Mouse (Mus musculus) thymus, adult 2 months (tissue): Measurements from ENCODE around the gene Ptprd. TPM values are rescaled to one million over a fixed set of nuclear protein-coding genes. Genes with fewer than 3 reads are reported as not detected.

ENCODE experiments used
- DNase-seq: peaks from one replicate; pipeline ENCODE4 v3.0.0; 2021
- H3K27ac ChIP-seq: fragments of 200-500 bp; 2 replicates; pipeline ENCODE4 v1.5.1; 2012; ENCODE audit warnings: low read length, control low read depth; ENCODE audit not compliant: control insufficient read depth, insufficient read depth
- H3K27me3 ChIP-seq: fragments of 200-500 bp; 2 replicates; pipeline ENCODE4 v1.6.1; 2012; ENCODE audit warnings: mild to moderate bottlenecking, low read length, moderate library complexity, mixed read lengths; ENCODE audit not compliant: control insufficient read depth, insufficient read depth
- H3K36me3 ChIP-seq: fragments of 200-500 bp; 2 replicates; pipeline ENCODE4 v1.6.1; 2012; ENCODE audit warnings: mild to moderate bottlenecking, low read length, moderate library complexity; ENCODE audit not compliant: control insufficient read depth, insufficient read depth
- H3K4me1 ChIP-seq: fragments of 200-500 bp; replicated peaks from 2 replicates; pipeline ENCODE4 v1.6.1; 2012; ENCODE audit warnings: low read length; ENCODE audit not compliant: control insufficient read depth, insufficient read depth
- H3K4me3 ChIP-seq: fragments of 200-500 bp; 2 replicates; pipeline ENCODE4 v1.5.1; 2012; ENCODE audit warnings: mild to moderate bottlenecking, low read length, control low read depth, moderate library complexity; ENCODE audit not compliant: control insufficient read depth, insufficient read depth
- CTCF ChIP-seq: fragments of 200-500 bp; IDR thresholded peaks from 2 replicates; pipeline ENCODE4 v1.5.1; 2012; ENCODE audit warnings: mild to moderate bottlenecking, control low read depth, low read length, moderate library complexity, borderline replicate concordance; ENCODE audit not compliant: control insufficient read depth, poor library complexity, insufficient read depth; ENCODE audit errors: extremely low read depth
- POLR2A ChIP-seq: fragments of 200-500 bp; IDR thresholded peaks from 2 replicates; pipeline ENCODE4 v1.6.1; 2012; ENCODE audit warnings: mild to moderate bottlenecking, low read length, control low read depth, moderate library complexity; ENCODE audit not compliant: control insufficient read depth, poor library complexity, insufficient read depth; ENCODE audit errors: extremely low read depth
- WGBS: fragments of 180-500 bp; shearing (Covaris S2); methylation state at CpG from one replicate; pipeline ENCODE4 v1.1.7; 2018; 5-methylcytosine and 5-hydroxymethylcytosine counted together
- polyA plus RNA-seq: library from polyadenylated mRNA; depleted of rRNA; stranded (reverse); fragments of >200 nt; gene quantifications from 2 replicates; pipeline ENCODE4 v1.2.3, GENCODE M21; 2012

Ptprd gene
- polyA plus RNA-seq, 1 experiment = 1.0 TPM

DNA sequence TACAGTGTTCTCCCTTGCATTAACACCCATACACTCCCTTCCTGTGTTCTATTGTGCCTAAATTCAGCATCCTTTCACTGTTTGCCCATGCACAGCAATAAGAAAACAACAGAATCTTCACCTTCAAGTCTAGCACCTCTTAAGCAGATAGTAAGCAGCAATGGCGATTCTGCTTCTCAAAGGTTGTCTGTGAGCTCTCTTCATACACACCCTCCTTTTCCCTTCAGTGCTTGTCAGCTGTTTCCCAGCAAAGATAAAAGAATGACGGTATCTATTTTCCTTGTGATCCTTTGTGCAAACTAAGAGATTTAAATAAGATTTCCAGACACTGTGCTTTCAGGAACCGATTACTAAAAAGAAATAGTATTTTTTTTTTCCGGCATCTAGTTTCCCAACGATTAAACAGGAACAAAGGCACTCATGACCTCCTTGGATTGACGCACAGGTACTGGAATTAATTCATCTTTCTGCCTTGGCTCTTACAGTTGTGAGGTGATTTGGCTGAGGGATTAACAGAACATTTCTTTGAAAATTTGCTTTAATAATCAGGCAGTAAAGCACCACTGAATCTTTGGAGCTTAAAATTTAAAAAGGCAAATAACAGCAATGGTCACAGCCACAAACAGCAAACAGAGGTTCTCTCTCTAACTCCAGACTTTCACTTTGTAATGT, 1161.1 kb downstream of the Ptprd start:
- Histone ChIP-seq H3K27me3 (no peaks in the 10 kb centered on the region), H3K36me3 (no peaks in the 10 kb centered on the region), H3K27ac (no peak overlapping the region), H3K4me1 (no peaks in the 10 kb centered on the region), H3K4me3 (no peak overlapping the region)
- TF ChIP-seq CTCF (no peak), POLR2A (no peak)
- WGBS = 87% methylated on average over 6 of the region's 6 CpGs
- DNase-seq = no peak

GRCm38 (mm10) chr4:77004483-77004882, 1207.3 kb downstream of the Ptprd start:
- no peak for DNase-seq
- Histone ChIP-seq H3K36me3 (no peaks in the 10 kb centered on the region), H3K27ac (no peak overlapping the region), H3K4me3 (no peak overlapping the region), H3K4me1 (no peaks in the 10 kb centered on the region), H3K27me3 (no peaks in the 10 kb centered on the region)
- 92% methylated on average over 1 of the region's 1 CpGs for WGBS
- TF ChIP-seq CTCF (no peak), POLR2A (no peak)

GRCm38 (mm10) chr4:76996172-76996571, 1215.6 kb downstream of the Ptprd start:
- Histone ChIP-seq H3K4me1 (no peaks in the 10 kb centered on the region), H3K27me3 (no peaks in the 10 kb centered on the region), H3K36me3 (no peaks in the 10 kb centered on the region), H3K4me3 (no peak overlapping the region), H3K27ac (no peak overlapping the region)
- TF ChIP-seq CTCF (no peak), POLR2A (no peak)
- DNase-seq = no peak
- WGBS = 98% methylated on average over 4 of the region's 4 CpGs

DNA sequence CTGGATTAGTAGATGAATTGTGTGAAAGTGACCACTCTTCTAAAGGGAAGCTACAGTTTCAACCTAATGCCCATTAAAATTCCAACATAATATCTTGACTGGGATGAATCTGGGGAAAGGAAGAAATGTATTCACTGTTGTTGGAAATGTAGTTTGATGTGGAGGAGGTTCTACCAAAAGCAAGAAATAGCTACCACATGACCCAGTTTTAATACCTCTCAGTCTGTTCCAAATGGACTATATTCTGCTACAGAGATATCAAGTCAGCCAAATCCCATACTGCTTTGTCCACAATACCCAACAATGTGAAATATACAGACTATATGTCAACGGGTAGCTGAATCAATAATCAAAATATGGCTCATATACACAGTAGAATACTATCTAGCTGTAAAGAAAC, 1221.8 kb downstream of the Ptprd start:
- H3K4me1 ChIP-seq = no peaks in the 10 kb centered on the region
- DNase-seq = no peak
- H3K27me3 ChIP-seq = no peaks in the 10 kb centered on the region
- H3K27ac ChIP-seq = no peak overlapping the region
- no peak for TF ChIP-seq POLR2A
- TF ChIP-seq CTCF = no peak
- H3K4me3 ChIP-seq = no peak overlapping the region
- 95% methylated on average over 1 of the region's 1 CpGs for WGBS
- H3K36me3 ChIP-seq = no peaks in the 10 kb centered on the region

- no peak for DNase-seq
- H3K4me1 ChIP-seq = no peaks in the 10 kb centered on the region
- H3K27ac ChIP-seq = no peak overlapping the region
- TF ChIP-seq POLR2A = no peak
- TF ChIP-seq CTCF = no peak
- H3K4me3 ChIP-seq = no peak overlapping the region
- no peaks in the 10 kb centered on the region for H3K27me3 ChIP-seq
- H3K36me3 ChIP-seq = no peaks in the 10 kb centered on the region
- WGBS = 91% methylated on average over 3 of the region's 3 CpGs
Measured at GRCm38 (mm10) chr4:76977056-76977809, 1234.5 kb downstream of the Ptprd start.

GRCm38 (mm10) chr4:76948251-76948650, 1263.5 kb downstream of the Ptprd start:
- Histone ChIP-seq H3K27ac (no peak overlapping the region), H3K4me1 (no peaks in the 10 kb centered on the region), H3K27me3 (no peaks in the 10 kb centered on the region), H3K36me3 (no peaks in the 10 kb centered on the region), H3K4me3 (no peak overlapping the region)
- no peak for TF ChIP-seq CTCF
- TF ChIP-seq POLR2A = no peak
- no peak for DNase-seq
- WGBS = 51% methylated on average over 3 of the region's 3 CpGs
